Mouse (Mus musculus) stomach, embryonic 14.5 days (tissue): ENCODE data around the gene Mlkl. TPM values are rescaled to one million over a fixed set of nuclear protein-coding genes. Genes with fewer than 3 reads are reported as not detected.
A peak's percentile ranks its signal among the peaks of the same experiment; 100 is the strongest.

ENCODE experiments used
- ATAC-seq: fragments of 200-750 bp; cut with Nextera tagmentation; 2 replicates; pipeline ENCODE4 v1.8.0; 2017; ENCODE audit warnings: low read depth, moderate TSS enrichment; ENCODE audit not compliant: insufficient number of reproducible peaks, insufficient read depth, low FRiP score
- H3K27ac ChIP-seq: fragments of 300-500 bp; sonication (generic); 2 replicates; pipeline ENCODE4 v1.5.1; 2014; ENCODE audit warnings: mild to moderate bottlenecking, low read length, moderate library complexity, mixed read lengths
- H3K27me3 ChIP-seq: fragments of 300-500 bp; sonication (generic); 2 replicates; pipeline ENCODE4 v1.6.1; 2014; ENCODE audit warnings: low read length, control low read depth, mixed read lengths; ENCODE audit not compliant: control insufficient read depth, insufficient read depth
- H3K36me3 ChIP-seq: fragments of 300-500 bp; sonication (generic); 2 replicates; pipeline ENCODE4 v1.6.1; 2014; ENCODE audit warnings: mild to moderate bottlenecking, control low read depth, low read length, moderate library complexity, mixed read lengths; ENCODE audit not compliant: control insufficient read depth, insufficient read depth
- H3K4me1 ChIP-seq: fragments of 300-500 bp; sonication (generic); 2 replicates; pipeline ENCODE4 v1.6.1; 2014; ENCODE audit warnings: low read length, control low read depth, mixed read lengths; ENCODE audit not compliant: control insufficient read depth, insufficient read depth
- H3K4me2 ChIP-seq: fragments of 300-500 bp; sonication (generic); replicated peaks from 2 replicates; pipeline ENCODE4 v1.6.1; 2014; ENCODE audit warnings: low read depth, low read length, control low read depth
- H3K4me3 ChIP-seq: fragments of 300-500 bp; sonication (generic); 2 replicates; pipeline ENCODE4 v1.5.1; 2014; ENCODE audit warnings: low read depth, low read length, control low read depth
- H3K9ac ChIP-seq: fragments of 300-500 bp; sonication (generic); replicated peaks from 2 replicates; pipeline ENCODE4 v1.6.1; 2014; ENCODE audit warnings: low read depth, mild to moderate bottlenecking, control low read depth, low read length, moderate library complexity, mixed read lengths
- H3K9me3 ChIP-seq: fragments of 300-500 bp; sonication (generic); 2 replicates; pipeline ENCODE4 v1.6.1; 2016; ENCODE audit warnings: low read depth, low read length, control low read depth; ENCODE audit not compliant: control insufficient read depth
- WGBS: fragments of 180-500 bp; shearing (Covaris S2); extraction: QIAGEN DNeasy Blood & Tissue Kit; methylation state at CpG from one replicate; pipeline ENCODE4 v1.1.7; 2014; 5-methylcytosine and 5-hydroxymethylcytosine counted together
- polyA plus RNA-seq: library from polyadenylated mRNA; unstranded; fragments of >200 nt; fragmentation: Nextera tagmentation; extraction: Ambion mirVana; gene quantifications from 2 replicates; pipeline ENCODE4 v1.2.1, GENCODE M21; 2014

Gene Mlkl
- polyA plus RNA-seq, 1 experiment from 2014 or later = 0.74 TPM

DNA sequence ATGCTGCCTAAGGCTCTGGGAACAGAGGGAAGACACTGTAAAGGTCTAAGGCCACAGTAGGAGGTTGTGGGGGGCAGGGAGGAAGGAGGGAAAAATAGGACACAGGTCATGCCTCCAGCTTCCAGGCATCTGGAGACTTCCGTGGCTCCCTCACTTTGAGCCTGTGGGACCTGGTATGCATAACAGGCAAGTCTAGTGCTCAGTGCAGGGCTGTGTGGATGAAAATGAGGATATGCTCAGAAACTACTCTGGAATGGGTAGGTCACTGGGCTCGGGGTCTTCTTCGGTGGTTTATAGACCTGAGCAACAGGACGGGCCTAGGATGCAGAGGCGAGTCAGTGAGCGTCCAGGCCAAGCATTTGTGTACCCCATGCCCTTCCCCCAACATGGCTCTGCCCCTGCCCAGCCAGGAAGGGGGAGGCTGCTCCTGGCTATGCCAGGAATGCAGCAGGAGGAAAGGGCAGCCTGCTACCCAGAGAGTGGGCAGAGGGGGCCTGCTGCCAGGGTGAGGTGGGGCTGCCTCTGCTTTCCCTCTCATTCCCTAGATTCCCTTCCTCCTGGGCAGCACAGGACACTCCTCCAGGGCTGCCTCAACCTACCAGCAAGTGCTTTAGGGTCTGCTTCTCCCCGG, 22.7 kb upstream of the Mlkl start:
- no peak overlapping the region for H3K9ac ChIP-seq
- H3K27ac ChIP-seq = no peak overlapping the region
- H3K4me2 ChIP-seq = no peak overlapping the region
- H3K27me3 ChIP-seq = no peaks in the 10 kb centered on the region
- 62% methylated on average over 7 of the region's 7 CpGs for WGBS
- no peak for ATAC-seq
- H3K4me3 ChIP-seq = no peak overlapping the region
- H3K9me3 ChIP-seq = no peaks in the 10 kb centered on the region
- H3K4me1 ChIP-seq = no peaks in the 10 kb centered on the region
- H3K36me3 ChIP-seq = no peaks in the 10 kb centered on the region

DNA sequence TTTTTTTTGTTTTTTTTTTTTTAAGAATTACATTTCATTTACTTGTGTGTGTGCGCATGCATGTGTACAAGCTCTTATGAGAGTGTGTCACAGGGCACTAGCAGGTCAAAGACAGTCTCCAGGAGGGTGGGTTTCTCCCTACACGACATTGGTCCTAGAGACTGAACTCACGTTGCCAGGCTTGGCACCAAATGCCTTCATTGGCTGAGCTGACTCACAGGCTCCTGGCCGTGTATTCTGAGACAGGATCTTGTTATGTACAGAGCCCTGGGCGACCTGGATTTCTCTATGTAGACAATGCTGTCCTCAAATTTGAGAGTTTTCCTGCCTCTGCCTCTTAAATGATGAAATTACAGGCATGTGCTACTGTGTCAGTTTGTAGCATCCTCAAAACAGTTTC, 22.0 kb upstream of the Mlkl start:
- no peak overlapping the region for H3K27ac ChIP-seq
- H3K9me3 ChIP-seq = no peaks in the 10 kb centered on the region
- no peak for ATAC-seq
- 67% methylated on average over 5 of the region's 5 CpGs for WGBS
- no peak overlapping the region for H3K9ac ChIP-seq
- no peaks in the 10 kb centered on the region for H3K4me1 ChIP-seq
- no peak overlapping the region for H3K4me2 ChIP-seq
- no peaks in the 10 kb centered on the region for H3K36me3 ChIP-seq
- no peak overlapping the region for H3K4me3 ChIP-seq
- H3K27me3 ChIP-seq = no peaks in the 10 kb centered on the region

DNA sequence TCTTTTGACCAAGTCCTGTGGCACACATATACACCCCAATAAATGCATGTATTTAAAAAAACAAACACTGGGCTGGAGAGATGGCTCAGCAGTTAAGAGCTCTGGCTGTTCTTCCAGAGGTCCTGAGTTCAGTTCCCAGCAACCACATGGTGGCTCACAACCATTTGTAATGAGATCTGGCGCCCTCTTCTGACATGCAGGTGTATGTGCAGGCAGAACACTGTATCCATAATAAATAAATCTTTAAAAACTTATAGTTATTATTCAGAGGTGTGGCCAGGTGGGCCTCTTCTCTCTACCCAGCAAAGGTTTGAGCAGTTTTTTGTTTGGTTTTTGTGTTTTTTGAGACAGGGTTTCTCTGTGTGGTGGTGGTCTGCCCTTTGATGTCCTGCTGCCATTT, 20.9 kb upstream of the Mlkl start:
- no peak overlapping the region for H3K9ac ChIP-seq
- H3K4me2 ChIP-seq = no peak overlapping the region
- no peaks in the 10 kb centered on the region for H3K9me3 ChIP-seq
- WGBS = 62% methylated on average over 1 of the region's 1 CpGs
- H3K27me3 ChIP-seq = no peaks in the 10 kb centered on the region
- H3K4me1 ChIP-seq = no peaks in the 10 kb centered on the region
- H3K36me3 ChIP-seq = no peaks in the 10 kb centered on the region
- ATAC-seq = no peak
- H3K27ac ChIP-seq = no peak overlapping the region
- no peak overlapping the region for H3K4me3 ChIP-seq

DNA sequence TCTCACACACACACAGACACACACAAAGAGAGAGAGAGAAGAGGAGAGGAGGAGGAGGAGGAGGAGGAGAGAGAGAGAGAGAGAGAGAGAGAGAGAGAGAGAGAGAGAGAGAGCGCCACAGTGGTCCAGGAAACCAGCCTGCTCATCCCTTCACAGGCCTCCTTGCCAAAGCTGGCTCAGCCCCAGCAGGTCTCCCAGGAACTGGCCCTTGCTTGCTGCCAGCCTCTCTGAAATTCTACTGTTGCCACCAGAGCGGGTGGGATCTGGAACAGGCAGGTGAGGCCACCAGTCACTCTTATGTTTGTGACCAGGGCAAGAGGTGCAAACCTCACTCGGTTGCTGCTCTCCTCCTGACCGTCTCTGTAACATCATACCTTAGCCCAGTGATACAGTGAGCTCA, 19.5 kb upstream of the Mlkl start:
- no peak for ATAC-seq
- 88% methylated on average over 4 of the region's 4 CpGs for WGBS
- Histone ChIP-seq H3K4me3 (no peak overlapping the region), H3K4me1 (no peaks in the 10 kb centered on the region), H3K36me3 (no peaks in the 10 kb centered on the region), H3K27me3 (no peaks in the 10 kb centered on the region), H3K4me2 (no peak overlapping the region), H3K27ac (no peak overlapping the region), H3K9ac (no peak overlapping the region), H3K9me3 (no peaks in the 10 kb centered on the region)

DNA sequence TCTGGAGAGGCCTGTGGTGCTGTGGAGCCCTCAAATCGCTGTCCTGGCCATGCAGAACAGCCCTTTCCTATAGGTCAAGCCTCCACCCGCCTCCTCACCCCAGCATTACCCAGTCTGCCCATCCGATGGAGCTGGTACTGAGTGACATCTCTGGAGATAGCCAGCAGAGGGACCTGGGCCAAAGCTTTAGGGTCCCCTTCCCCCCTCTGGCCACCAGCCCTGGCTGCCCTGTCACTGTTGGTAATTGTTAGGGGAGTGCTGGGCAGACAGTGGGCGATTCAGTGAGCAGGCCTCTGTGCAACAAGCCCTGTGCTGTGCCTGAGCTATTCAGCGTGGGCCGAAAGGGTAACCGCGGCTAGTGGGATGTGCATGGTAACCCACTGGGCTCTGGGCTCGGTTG, 15.5 kb upstream of the Mlkl start:
- H3K4me3 ChIP-seq = no peak overlapping the region
- no peaks in the 10 kb centered on the region for H3K36me3 ChIP-seq
- no peak for ATAC-seq
- H3K9me3 ChIP-seq = no peaks in the 10 kb centered on the region
- WGBS = 80% methylated on average over 9 of the region's 9 CpGs
- no peak overlapping the region for H3K9ac ChIP-seq
- H3K4me1 ChIP-seq = no peaks in the 10 kb centered on the region
- no peak overlapping the region for H3K4me2 ChIP-seq
- H3K27me3 ChIP-seq = no peaks in the 10 kb centered on the region
- no peak overlapping the region for H3K27ac ChIP-seq

DNA sequence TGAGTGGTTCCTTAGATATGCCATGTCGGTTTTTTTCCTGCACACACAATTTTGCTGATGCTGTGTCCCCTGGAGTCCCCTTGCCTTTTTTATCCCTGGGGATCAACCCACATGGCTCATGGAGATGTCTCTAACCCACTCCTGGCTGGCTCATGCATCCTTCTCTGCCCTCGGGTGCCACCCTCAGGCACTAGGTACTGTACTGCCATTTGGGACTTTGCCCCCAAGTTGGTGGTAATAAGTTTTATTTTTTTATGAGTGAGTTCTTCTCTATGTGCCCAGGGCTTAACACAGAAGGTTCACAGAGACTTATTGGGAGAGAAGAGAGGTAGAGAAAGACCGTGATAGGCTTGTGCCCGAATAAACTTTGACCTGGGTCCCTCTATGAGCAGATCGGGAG, 14.3 kb upstream of the Mlkl start:
- no peak overlapping the region for H3K4me3 ChIP-seq
- 82% methylated on average over 5 of the region's 5 CpGs for WGBS
- H3K4me1 ChIP-seq = no peaks in the 10 kb centered on the region
- ATAC-seq = no peak
- no peak overlapping the region for H3K4me2 ChIP-seq
- no peaks in the 10 kb centered on the region for H3K9me3 ChIP-seq
- H3K9ac ChIP-seq = no peak overlapping the region
- no peaks in the 10 kb centered on the region for H3K27me3 ChIP-seq
- no peak overlapping the region for H3K27ac ChIP-seq
- H3K36me3 ChIP-seq = no peaks in the 10 kb centered on the region

DNA sequence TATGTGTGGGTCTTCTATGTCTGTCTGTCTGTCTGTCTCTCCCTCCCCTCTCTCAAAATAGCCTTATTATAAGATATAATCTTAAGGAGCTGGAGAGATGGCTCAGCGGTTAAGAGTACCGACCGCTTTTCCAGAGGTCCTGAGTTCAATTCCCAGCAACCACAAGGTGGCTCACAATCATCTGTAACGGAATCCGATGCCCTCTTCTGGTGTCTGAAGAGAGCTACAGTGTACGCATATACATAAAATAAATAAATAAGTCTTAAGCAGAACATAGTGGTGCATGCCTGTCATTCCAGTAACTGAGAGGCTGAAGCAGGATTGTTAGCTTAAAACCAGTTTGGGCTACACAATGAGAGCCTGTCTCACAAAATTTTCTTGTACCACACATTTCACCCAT, 12.6 kb upstream of the Mlkl start:
- Histone ChIP-seq H3K27ac (no peak overlapping the region), H3K4me2 (no peak overlapping the region), H3K9me3 (no peaks in the 10 kb centered on the region), H3K9ac (no peak overlapping the region), H3K27me3 (no peaks in the 10 kb centered on the region), H3K4me1 (no peaks in the 10 kb centered on the region), H3K4me3 (no peak overlapping the region), H3K36me3 (no peaks in the 10 kb centered on the region)
- no peak for ATAC-seq
- 82% methylated on average over 6 of the region's 6 CpGs for WGBS

DNA sequence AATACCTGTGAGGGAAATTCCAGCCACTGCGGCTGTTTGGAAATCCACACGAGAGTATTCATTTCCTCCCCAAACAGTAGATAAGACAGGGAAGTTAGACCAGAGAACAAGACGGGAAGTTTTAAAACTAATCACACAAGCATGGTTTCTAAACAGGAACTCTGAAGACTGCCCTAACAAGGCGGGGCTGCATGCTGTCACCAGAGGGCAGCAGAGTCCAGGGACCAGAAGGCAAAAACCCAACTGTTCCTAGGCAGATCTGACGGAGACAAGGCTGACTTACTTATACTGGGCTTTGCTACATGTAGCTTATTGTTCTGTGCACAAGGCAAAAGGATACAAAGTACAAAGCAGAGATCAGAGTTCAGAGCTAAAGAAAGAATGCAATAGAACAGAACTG, 5.2 kb upstream of the Mlkl start:
- Histone ChIP-seq H3K9ac (no peak overlapping the region), H3K36me3 (no peaks in the 10 kb centered on the region), H3K9me3 (no peaks in the 10 kb centered on the region), H3K4me3 (no peak overlapping the region), H3K27me3 (no peaks in the 10 kb centered on the region), H3K4me1 (peaks cover 3% of the 10 kb centered on the region; the same call in 1 of the 2 replicates), H3K27ac (no peak overlapping the region), H3K4me2 (no peak overlapping the region)
- WGBS = 12% methylated on average over 5 of the region's 5 CpGs
- 0 out of 2 replicates have a peak, but pooled peaks have one; percentile 56 for ATAC-seq

DNA sequence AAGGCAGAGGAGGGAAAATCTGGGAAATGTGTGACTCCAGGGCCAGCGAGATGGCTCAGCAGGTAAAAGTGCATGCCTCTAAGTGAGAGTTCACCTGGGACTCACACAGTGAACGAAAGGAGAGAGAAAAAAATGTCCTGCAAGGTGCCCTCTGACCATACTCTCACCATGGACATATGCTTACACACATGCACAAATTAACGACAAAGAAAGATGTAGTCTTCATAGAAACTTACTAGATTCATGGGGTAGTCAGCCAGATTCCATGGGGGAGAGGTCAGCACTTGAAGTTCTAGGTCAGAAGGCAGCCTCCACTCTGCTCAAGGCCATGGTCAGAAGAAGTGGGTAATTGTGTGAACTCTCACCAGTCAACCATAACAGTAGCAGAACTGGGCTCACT, 2.2 kb upstream of the Mlkl start:
- H3K4me3 ChIP-seq = no peak overlapping the region
- ATAC-seq = no peak
- H3K9ac ChIP-seq = no peak overlapping the region
- H3K9me3 ChIP-seq = no peaks in the 10 kb centered on the region
- H3K27ac ChIP-seq = no peak overlapping the region
- no peaks in the 10 kb centered on the region for H3K27me3 ChIP-seq
- no peaks in the 10 kb centered on the region for H3K36me3 ChIP-seq
- 61% methylated on average over 3 of the region's 3 CpGs for WGBS
- no peak overlapping the region for H3K4me2 ChIP-seq
- peaks cover 4% of the 10 kb centered on the region; the same call in 1 of the 2 replicates for H3K4me1 ChIP-seq
